Mouse (Mus musculus) liver, adult (tissue): ENCODE data around the gene Gm3095.
"Not testable (repeated sequence)": the region's sequence is repeated elsewhere in the genome, so short reads cannot be mapped to it uniquely, and the experiment has no call there.

ENCODE experiments used
- GATA4 ChIP-seq: IDR thresholded peaks from 2 replicates; pipeline ENCODE4 v1.6.1; 2014; ENCODE audit warnings: mild to moderate bottlenecking, low read length; ENCODE audit not compliant: insufficient replicate concordance

Gene Gm3095

GRCm38 (mm10) chr14:3963247-3963646 lies at the start of gene Gm3095:
Gene Gm3095, plus strand, starts transcription at chr14:3963547.
- not testable (repeated sequence) for TF ChIP-seq GATA4

- not testable (repeated sequence) for TF ChIP-seq GATA4
Observed at GRCm38 (mm10) chr14:3931456-3931855, 31.9 kb upstream of the Gm3095 start, which contains the start of gene Gm3029. Gene Gm3029, plus strand, starts transcription at chr14:3931756.

GRCm38 (mm10) chr14:3998094-3998493 lies 34.7 kb downstream of the Gm3095 start, which contains the start of gene Gm3099:
Gene Gm3099, plus strand, starts transcription at chr14:3998394.
- not testable (repeated sequence) for TF ChIP-seq GATA4
